Mouse (Mus musculus) kidney, adult 2 months (tissue): ENCODE results near the gene Magi1.

Experiments
- CTCF ChIP-seq: fragments of 200-500 bp; conservative IDR thresholded peaks from 2 replicates; pipeline ENCODE4 v1.5.1; 2011; ENCODE audit warnings: low read depth, mild to moderate bottlenecking, control low read depth, low read length, moderate library complexity, mixed read lengths; ENCODE audit not compliant: insufficient read depth, insufficient read length
- POLR2A ChIP-seq: fragments of 200-500 bp; IDR thresholded peaks from one replicate; pipeline ENCODE4 v1.6.1; 2011; ENCODE audit warnings: low read depth, low read length, control low read depth

DNA sequence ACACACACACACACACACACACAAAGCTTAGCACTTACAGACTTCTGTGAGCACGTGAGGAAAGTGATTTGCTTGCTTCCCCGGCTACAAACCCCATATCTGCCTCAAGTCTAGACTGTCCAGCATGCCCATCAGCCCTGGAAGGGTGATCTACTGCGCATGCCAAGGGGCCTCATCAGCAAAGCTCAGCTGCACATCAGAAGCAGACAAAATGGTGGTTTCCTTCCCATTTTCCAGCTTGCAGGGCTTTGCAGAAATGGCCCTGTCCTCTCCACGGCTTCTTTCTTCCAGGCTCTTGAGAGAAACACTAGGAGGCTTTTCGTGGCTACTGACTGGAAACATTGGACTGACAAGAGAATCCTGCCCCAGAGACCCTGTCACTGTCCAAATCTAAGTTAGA lies 149.6 kb downstream of the Magi1 start:
- no peak for TF ChIP-seq CTCF
- no peak for TF ChIP-seq POLR2A
